Mouse (Mus musculus): Measurements from ENCODE around the gene Sh3pxd2a. TPM values are rescaled to one million over a fixed set of nuclear protein-coding genes. Genes with fewer than 3 reads are reported as not detected.

Sh3pxd2a gene
- total and polyA plus RNA-seq, 2 experiments from 2014 or later: 3.4 to 47.2 TPM

GRCm38 (mm10) chr19:47228725-47229252 is 235.4 kb downstream of the Sh3pxd2a start:
- WGBS: 4% methylated on average over 15 of the region's 17 CpGs
- DNase-seq (ENCODE audit: low spot score) (peak; percentile 58), ATAC-seq (ENCODE audit: insufficient read depth, low read depth) (peak; percentile 83)
- H3K9ac ChIP-seq (replicated peaks; ENCODE audit: low read depth, low read length): peak overlapping the region; percentile 45; the same call in 1 of the 2 replicates
- TF ChIP-seq EP300 (IDR thresholded peaks at IDR 0.05; ENCODE audit: low read depth): no peak
- no peak for TF ChIP-seq CTCF (IDR thresholded peaks at IDR 0.05; ENCODE audit: low read depth)
- H3K27ac ChIP-seq (ENCODE audit: low read depth): no peak overlapping the region
- no peaks in the 10 kb centered on the region for H3K9me3 ChIP-seq (replicated peaks; ENCODE audit: control insufficient read depth, low read length)
- H3K27me3 ChIP-seq (ENCODE audit: control insufficient read depth, insufficient read depth, low read length): no peaks in the 10 kb centered on the region
- H3K4me1 ChIP-seq (ENCODE audit: control insufficient read depth, insufficient read depth): 0 out of 2 replicates have a peak, but pooled peaks cover 8% of the 10 kb centered on the region
- H3K4me3 ChIP-seq (ENCODE audit: low read depth, low read length): peak overlapping the region; percentile 42
- no peaks in the 10 kb centered on the region for H3K36me3 ChIP-seq (replicated peaks; ENCODE audit: control insufficient read depth, insufficient read depth, low read length)
- H3K4me2 ChIP-seq (ENCODE audit: low read depth, low read length): peak overlapping the region; percentile 74

- H3K27me3 ChIP-seq (ENCODE audit: control insufficient read depth, insufficient read depth, low read length): no peaks in the 10 kb centered on the region
- H3K4me2 ChIP-seq (ENCODE audit: low read depth, low read length): no peak overlapping the region
- no peak overlapping the region for H3K9ac ChIP-seq (replicated peaks; ENCODE audit: low read depth, low read length)
- TF ChIP-seq EP300 (IDR thresholded peaks at IDR 0.05; ENCODE audit: low read depth) (no peak), CTCF (IDR thresholded peaks at IDR 0.05; ENCODE audit: low read depth) (no peak)
- ATAC-seq (ENCODE audit: insufficient read depth, low read depth) (no peak), DNase-seq (ENCODE audit: low spot score) (no peak)
- no peak overlapping the region for H3K4me3 ChIP-seq (ENCODE audit: low read depth, low read length)
- no peaks in the 10 kb centered on the region for H3K36me3 ChIP-seq (replicated peaks; ENCODE audit: control insufficient read depth, insufficient read depth, low read length)
- 0 out of 2 replicates have a peak, but pooled peaks cover 8% of the 10 kb centered on the region for H3K4me1 ChIP-seq (ENCODE audit: control insufficient read depth, insufficient read depth)
- H3K27ac ChIP-seq (ENCODE audit: low read depth): no peak overlapping the region
- 77% methylated on average over 5 of the region's 5 CpGs for WGBS
- H3K9me3 ChIP-seq (replicated peaks; ENCODE audit: control insufficient read depth, low read length): no peaks in the 10 kb centered on the region
These were observed 238.4 kb downstream of the Sh3pxd2a start for GRCm38 (mm10) chr19:47225791-47226190.

- 72% methylated on average over 4 of the region's 4 CpGs for WGBS
- DNase-seq (ENCODE audit: low spot score) (no peak), ATAC-seq (ENCODE audit: insufficient read depth, low read depth) (no peak)
- no peaks in the 10 kb centered on the region for H3K36me3 ChIP-seq (replicated peaks; ENCODE audit: control insufficient read depth, insufficient read depth, low read length)
- 0 out of 2 replicates have a peak, but pooled peaks cover 8% of the 10 kb centered on the region for H3K4me1 ChIP-seq (ENCODE audit: control insufficient read depth, insufficient read depth)
- H3K27ac ChIP-seq (ENCODE audit: low read depth): no peak overlapping the region
- no peaks in the 10 kb centered on the region for H3K9me3 ChIP-seq (replicated peaks; ENCODE audit: control insufficient read depth, low read length)
- TF ChIP-seq EP300 (IDR thresholded peaks at IDR 0.05; ENCODE audit: low read depth) (no peak), CTCF (IDR thresholded peaks at IDR 0.05; ENCODE audit: low read depth) (no peak)
- H3K4me2 ChIP-seq (ENCODE audit: low read depth, low read length): no peak overlapping the region
- H3K4me3 ChIP-seq (ENCODE audit: low read depth, low read length): no peak overlapping the region
- H3K27me3 ChIP-seq (ENCODE audit: control insufficient read depth, insufficient read depth, low read length): no peaks in the 10 kb centered on the region
- H3K9ac ChIP-seq (replicated peaks; ENCODE audit: low read depth, low read length): no peak overlapping the region
These were observed 239.5 kb downstream of the Sh3pxd2a start for GRCm38 (mm10) chr19:47224743-47225142.

GRCm38 (mm10) chr19:47222841-47223557 is 241.2 kb downstream of the Sh3pxd2a start:
- H3K4me1 ChIP-seq (ENCODE audit: control insufficient read depth, insufficient read depth): no peaks in the 10 kb centered on the region
- TF ChIP-seq EP300 (IDR thresholded peaks at IDR 0.05; ENCODE audit: low read depth) (no peak), CTCF (IDR thresholded peaks at IDR 0.05; ENCODE audit: low read depth) (no peak)
- ATAC-seq (ENCODE audit: insufficient read depth, low read depth): no peak; the same call in 1 of the 2 replicates
- H3K4me3 ChIP-seq (ENCODE audit: low read depth, low read length): no peak overlapping the region
- H3K27ac ChIP-seq (ENCODE audit: low read depth): no peak overlapping the region
- H3K27me3 ChIP-seq (ENCODE audit: control insufficient read depth, insufficient read depth, low read length): no peaks in the 10 kb centered on the region
- H3K4me2 ChIP-seq (ENCODE audit: low read depth, low read length): no peak overlapping the region
- no peaks in the 10 kb centered on the region for H3K36me3 ChIP-seq (replicated peaks; ENCODE audit: control insufficient read depth, insufficient read depth, low read length)
- no peaks in the 10 kb centered on the region for H3K9me3 ChIP-seq (replicated peaks; ENCODE audit: control insufficient read depth, low read length)
- no peak overlapping the region for H3K9ac ChIP-seq (replicated peaks; ENCODE audit: low read depth, low read length)
- DNase-seq (ENCODE audit: low spot score): no peak
- WGBS: 46% methylated on average over 15 of the region's 15 CpGs

GRCm38 (mm10) chr19:47222154-47222840 is 241.9 kb downstream of the Sh3pxd2a start:
- H3K27ac ChIP-seq (ENCODE audit: low read depth): no peak overlapping the region
- H3K36me3 ChIP-seq (replicated peaks; ENCODE audit: control insufficient read depth, insufficient read depth, low read length): no peaks in the 10 kb centered on the region
- 85% methylated on average over 8 of the region's 8 CpGs for WGBS
- no peak overlapping the region for H3K4me2 ChIP-seq (ENCODE audit: low read depth, low read length)
- H3K27me3 ChIP-seq (ENCODE audit: control insufficient read depth, insufficient read depth, low read length): no peaks in the 10 kb centered on the region
- TF ChIP-seq EP300 (IDR thresholded peaks at IDR 0.05; ENCODE audit: low read depth) (no peak), CTCF (IDR thresholded peaks at IDR 0.05; ENCODE audit: low read depth) (no peak)
- H3K9ac ChIP-seq (replicated peaks; ENCODE audit: low read depth, low read length): no peak overlapping the region
- DNase-seq (ENCODE audit: low spot score) (no peak), ATAC-seq (ENCODE audit: insufficient read depth, low read depth) (no peak)
- H3K4me1 ChIP-seq (ENCODE audit: control insufficient read depth, insufficient read depth): no peaks in the 10 kb centered on the region
- H3K9me3 ChIP-seq (replicated peaks; ENCODE audit: control insufficient read depth, low read length): no peaks in the 10 kb centered on the region
- no peak overlapping the region for H3K4me3 ChIP-seq (ENCODE audit: low read depth, low read length)

Data from heart, postnatal 0 days (tissue).